Mouse (Mus musculus): Measurements from ENCODE around the gene Upp2. TPM values are rescaled to one million over a fixed set of nuclear protein-coding genes. Genes with fewer than 3 reads are reported as not detected.
A peak's percentile ranks its signal among the peaks of the same experiment; 100 is the strongest.

Gene Upp2
- total and polyA plus RNA-seq, 2 experiments, result 105 to 1,754 TPM

DNA sequence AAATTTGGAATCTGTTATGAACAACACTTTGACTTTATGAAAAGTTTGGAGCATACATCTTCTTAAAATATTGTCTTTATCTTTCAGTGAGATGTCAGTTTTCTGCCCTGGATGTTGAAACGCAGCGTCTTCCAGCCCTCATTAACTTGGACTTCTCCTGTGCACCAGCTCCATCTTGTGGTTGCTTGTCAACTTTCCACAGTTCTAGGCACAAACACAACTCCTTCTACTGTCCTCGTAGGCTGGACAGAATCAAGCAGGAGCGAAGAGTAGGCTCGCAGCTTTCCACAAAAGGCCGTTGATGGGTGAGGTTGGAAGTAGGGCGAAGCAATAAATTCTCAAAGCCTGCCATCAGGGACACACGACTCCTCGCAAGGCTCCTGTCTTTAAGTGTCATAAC is 100.9 kb downstream of the Upp2 start:
- WGBS, result 42% methylated on average over 9 of the region's 9 CpGs
- H3K4me3 ChIP-seq (ENCODE audit: insufficient read depth, low read depth, low read length), result no peak overlapping the region
- H3K27me3 ChIP-seq (ENCODE audit: control insufficient read depth, insufficient read depth, low read length), result no peaks in the 10 kb centered on the region
- H3K9ac ChIP-seq (ENCODE audit: low read depth, low read length), result no peak overlapping the region
- peak; percentile 51 for DNase-seq (ENCODE audit: extremely low read depth, low read depth, low spot score)
- H3K36me3 ChIP-seq (ENCODE audit: control insufficient read depth, insufficient read depth, low read length), result no peaks in the 10 kb centered on the region
- H3K79me2 ChIP-seq (ENCODE audit: control insufficient read depth, insufficient read depth, low read length), result no peaks in the 10 kb centered on the region
- TF ChIP-seq CTCF (IDR thresholded peaks at IDR 0.05; ENCODE audit: low read depth, low read length) (peak; percentile 66), POLR2A (IDR thresholded peaks at IDR 0.05; ENCODE audit: extremely low read depth, insufficient read depth, low read length) (no peak)
- H3K27ac ChIP-seq (replicated peaks; ENCODE audit: insufficient read depth, low read depth, low read length), result no peak overlapping the region
- no peaks in the 10 kb centered on the region for H3K4me1 ChIP-seq (ENCODE audit: control insufficient read depth, insufficient read depth, low read length)

DNA sequence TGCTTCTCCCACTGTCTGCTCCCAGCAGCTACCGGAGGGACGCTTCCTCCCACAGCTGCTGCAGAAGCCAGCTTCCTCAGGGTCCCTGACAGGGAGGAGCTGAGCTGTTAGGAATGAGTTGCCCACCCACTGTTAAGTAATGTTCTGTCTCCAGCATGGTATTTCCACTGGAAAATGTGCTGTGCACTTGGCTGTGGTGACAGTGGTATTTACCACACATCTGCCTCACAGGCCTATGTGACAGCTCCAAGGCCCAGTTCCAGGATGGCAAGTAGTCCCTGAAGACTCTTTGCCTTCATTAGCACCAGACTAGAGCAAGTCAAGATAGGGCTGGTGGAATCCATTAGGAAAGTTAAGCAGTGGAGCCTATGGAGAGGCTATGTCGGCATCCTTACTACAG is 102.0 kb downstream of the Upp2 start:
- H3K4me1 ChIP-seq (ENCODE audit: control insufficient read depth, insufficient read depth, low read length), result no peaks in the 10 kb centered on the region
- DNase-seq (ENCODE audit: extremely low read depth, low read depth, low spot score), result no peak
- H3K79me2 ChIP-seq (ENCODE audit: control insufficient read depth, insufficient read depth, low read length), result no peaks in the 10 kb centered on the region
- WGBS, result 89% methylated on average over 3 of the region's 3 CpGs
- H3K9ac ChIP-seq (ENCODE audit: low read depth, low read length), result no peak overlapping the region
- TF ChIP-seq POLR2A (IDR thresholded peaks at IDR 0.05; ENCODE audit: extremely low read depth, insufficient read depth, low read length), result no peak
- no peak for TF ChIP-seq CTCF (IDR thresholded peaks at IDR 0.05; ENCODE audit: low read depth, low read length)
- H3K27me3 ChIP-seq (ENCODE audit: control insufficient read depth, insufficient read depth, low read length), result no peaks in the 10 kb centered on the region
- H3K27ac ChIP-seq (replicated peaks; ENCODE audit: insufficient read depth, low read depth, low read length), result no peak overlapping the region
- no peaks in the 10 kb centered on the region for H3K36me3 ChIP-seq (ENCODE audit: control insufficient read depth, insufficient read depth, low read length)
- no peak overlapping the region for H3K4me3 ChIP-seq (ENCODE audit: insufficient read depth, low read depth, low read length)

DNA sequence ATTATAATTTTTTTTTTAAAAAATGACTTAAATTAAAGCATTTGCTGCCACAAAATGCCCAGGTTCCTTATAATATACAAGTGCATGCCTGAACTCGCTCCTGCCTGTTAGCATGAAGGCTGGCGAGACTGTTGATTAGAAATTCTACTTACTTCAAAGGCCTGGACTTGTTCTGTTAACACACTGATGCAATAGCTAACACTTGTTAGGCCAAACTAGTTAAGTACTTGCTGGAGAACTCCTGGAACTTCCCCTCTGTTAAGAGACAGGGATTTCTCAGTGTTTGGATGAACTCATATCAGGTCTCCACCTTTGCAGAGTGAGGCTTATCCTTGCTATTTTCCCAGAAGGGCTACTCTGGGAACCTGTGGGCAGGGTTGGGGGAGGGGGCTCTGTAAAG is 105.4 kb downstream of the Upp2 start:
- DNase-seq (ENCODE audit: extremely low read depth, low read depth, low spot score), result no peak
- Histone ChIP-seq H3K79me2 (ENCODE audit: control insufficient read depth, insufficient read depth, low read length) (no peaks in the 10 kb centered on the region), H3K9ac (ENCODE audit: low read depth, low read length) (no peak overlapping the region), H3K36me3 (ENCODE audit: control insufficient read depth, insufficient read depth, low read length) (no peaks in the 10 kb centered on the region), H3K4me3 (ENCODE audit: insufficient read depth, low read depth, low read length) (no peak overlapping the region), H3K27me3 (ENCODE audit: control insufficient read depth, insufficient read depth, low read length) (no peaks in the 10 kb centered on the region), H3K4me1 (ENCODE audit: control insufficient read depth, insufficient read depth, low read length) (no peaks in the 10 kb centered on the region), H3K27ac (replicated peaks; ENCODE audit: insufficient read depth, low read depth, low read length) (no peak overlapping the region)
- 92% methylated on average over 2 of the region's 2 CpGs for WGBS
- no peak for TF ChIP-seq POLR2A (IDR thresholded peaks at IDR 0.05; ENCODE audit: extremely low read depth, insufficient read depth, low read length)
- no peak for TF ChIP-seq CTCF (IDR thresholded peaks at IDR 0.05; ENCODE audit: low read depth, low read length)

GRCm38 (mm10) chr2:58679968-58680367 is 112.9 kb downstream of the Upp2 start:
- WGBS, result 75% methylated on average over 12 of the region's 12 CpGs
- no peak overlapping the region for H3K9ac ChIP-seq (ENCODE audit: low read depth, low read length)
- no peak for DNase-seq (ENCODE audit: extremely low read depth, low read depth, low spot score)

DNA sequence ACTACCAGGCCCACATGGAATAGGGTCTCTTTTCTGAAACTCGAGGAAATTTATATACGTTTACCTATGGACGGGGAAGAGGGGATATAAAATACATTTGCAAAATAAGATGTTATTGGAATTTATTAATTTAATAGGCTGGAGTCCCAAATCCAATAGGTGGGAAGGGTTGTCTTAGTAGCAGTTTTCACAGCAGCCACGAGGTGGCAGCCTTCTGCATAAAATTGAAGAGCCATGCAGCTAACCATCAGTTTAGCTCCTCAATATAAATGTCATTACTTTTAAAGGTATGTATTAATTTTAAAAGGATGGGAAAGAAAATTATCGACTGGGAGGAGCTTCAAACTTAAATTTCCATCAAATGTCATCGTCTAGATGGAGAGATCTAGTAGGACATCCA is 113.7 kb downstream of the Upp2 start:
- no peaks in the 10 kb centered on the region for H3K27me3 ChIP-seq (ENCODE audit: control insufficient read depth, insufficient read depth, low read length)
- H3K27ac ChIP-seq (replicated peaks; ENCODE audit: insufficient read depth, low read depth, low read length), result no peak overlapping the region
- H3K79me2 ChIP-seq (ENCODE audit: control insufficient read depth, insufficient read depth, low read length), result no peaks in the 10 kb centered on the region
- H3K9ac ChIP-seq (ENCODE audit: low read depth, low read length), result no peak overlapping the region
- TF ChIP-seq POLR2A (IDR thresholded peaks at IDR 0.05; ENCODE audit: extremely low read depth, insufficient read depth, low read length) (no peak), CTCF (IDR thresholded peaks at IDR 0.05; ENCODE audit: low read depth, low read length) (peak; percentile 48; the same call in 1 of the 2 replicates)
- no peaks in the 10 kb centered on the region for H3K4me1 ChIP-seq (ENCODE audit: control insufficient read depth, insufficient read depth, low read length)
- no peak overlapping the region for H3K4me3 ChIP-seq (ENCODE audit: insufficient read depth, low read depth, low read length)
- peak; percentile 42 for DNase-seq (ENCODE audit: extremely low read depth, low read depth, low spot score)
- no peaks in the 10 kb centered on the region for H3K36me3 ChIP-seq (ENCODE audit: control insufficient read depth, insufficient read depth, low read length)
- 21% methylated on average over 6 of the region's 6 CpGs for WGBS

More at GRCm38 (mm10) chr2:58679968-58680367, 112.9 kb downstream of the Upp2 start:
- no peaks in the 10 kb centered on the region for H3K4me1 ChIP-seq (ENCODE audit: control insufficient read depth, insufficient read depth, low read length)
- H3K79me2 ChIP-seq (ENCODE audit: control insufficient read depth, insufficient read depth, low read length), result no peaks in the 10 kb centered on the region
- H3K27me3 ChIP-seq (ENCODE audit: control insufficient read depth, insufficient read depth, low read length), result no peaks in the 10 kb centered on the region
- no peak overlapping the region for H3K4me3 ChIP-seq (ENCODE audit: insufficient read depth, low read depth, low read length)
- TF ChIP-seq CTCF (IDR thresholded peaks at IDR 0.05; ENCODE audit: low read depth, low read length), result no peak
- no peak for TF ChIP-seq POLR2A (IDR thresholded peaks at IDR 0.05; ENCODE audit: extremely low read depth, insufficient read depth, low read length)
- H3K36me3 ChIP-seq (ENCODE audit: control insufficient read depth, insufficient read depth, low read length), result no peaks in the 10 kb centered on the region
- H3K27ac ChIP-seq (replicated peaks; ENCODE audit: insufficient read depth, low read depth, low read length), result no peak overlapping the region

- Histone ChIP-seq H3K36me3 (ENCODE audit: control insufficient read depth, insufficient read depth, low read length) (no peaks in the 10 kb centered on the region), H3K4me3 (ENCODE audit: insufficient read depth, low read depth, low read length) (no peak overlapping the region), H3K4me1 (ENCODE audit: control insufficient read depth, insufficient read depth, low read length) (no peaks in the 10 kb centered on the region), H3K27me3 (ENCODE audit: control insufficient read depth, insufficient read depth, low read length) (no peaks in the 10 kb centered on the region), H3K9ac (ENCODE audit: low read depth, low read length) (no peak overlapping the region), H3K79me2 (ENCODE audit: control insufficient read depth, insufficient read depth, low read length) (no peaks in the 10 kb centered on the region), H3K27ac (replicated peaks; ENCODE audit: insufficient read depth, low read depth, low read length) (no peak overlapping the region)
- 73% methylated on average over 3 of the region's 3 CpGs for WGBS
- no peak for TF ChIP-seq CTCF (IDR thresholded peaks at IDR 0.05; ENCODE audit: low read depth, low read length)
- no peak for DNase-seq (ENCODE audit: extremely low read depth, low read depth, low spot score)
These were observed 114.3 kb downstream of the Upp2 start for GRCm38 (mm10) chr2:58681394-58681793.
